Mouse (Mus musculus) adrenal gland (tissue): ENCODE results near the gene Capzb.

Experiments
- intact Hi-C: fragments of 180-260 bp; cut with DNase I; formaldehyde crosslinking; loops from one replicate; pipeline ENCODE4 v1.15.1; 2025

Capzb gene

GRCm38 (mm10) chr4:139233146-139233495 is 40.4 kb downstream of the Capzb start:
- intact Hi-C loops = loop anchor here (5.0 kb wide), 2 partner anchors 36 to 146 kb away; no protein-coding TSS in a partner anchor

- intact Hi-C loops = loop anchor here (5.0 kb wide), 2 partner anchors 37 to 147 kb away; no protein-coding TSS in a partner anchor
Measured at GRCm38 (mm10) chr4:139233755-139234254, 41.1 kb downstream of the Capzb start.

- intact Hi-C loops = loop anchor here (5.0 kb wide), 2 partner anchors 37 to 147 kb away; no protein-coding TSS in a partner anchor
Measured at GRCm38 (mm10) chr4:139234261-139234660, 41.6 kb downstream of the Capzb start.

- intact Hi-C loops = no loop called here
Measured at GRCm38 (mm10) chr4:139235556-139235955, 42.9 kb downstream of the Capzb start.

- intact Hi-C loops = no loop called here
Measured at GRCm38 (mm10) chr4:139238612-139239011, 45.9 kb downstream of the Capzb start.

GRCm38 (mm10) chr4:139240334-139240733 is 47.6 kb downstream of the Capzb start:
- intact Hi-C loops = no loop called here

- intact Hi-C loops = no loop called here
Measured at GRCm38 (mm10) chr4:139241678-139242606, 49.2 kb downstream of the Capzb start.

- intact Hi-C loops = no loop called here
Measured at GRCm38 (mm10) chr4:139242607-139242955, 49.9 kb downstream of the Capzb start.

GRCm38 (mm10) chr4:139244176-139244575 is 51.5 kb downstream of the Capzb start:
- intact Hi-C loops = no loop called here

GRCm38 (mm10) chr4:139244766-139245165 is 52.1 kb downstream of the Capzb start:
- intact Hi-C loops = no loop called here

- intact Hi-C loops = no loop called here
Measured at GRCm38 (mm10) chr4:139245534-139245933, 52.8 kb downstream of the Capzb start.

- intact Hi-C loops = no loop called here
Measured at GRCm38 (mm10) chr4:139246130-139246877, 53.6 kb downstream of the Capzb start.

GRCm38 (mm10) chr4:139247966-139248365 is 55.3 kb downstream of the Capzb start:
- intact Hi-C loops = no loop called here

GRCm38 (mm10) chr4:139248736-139249135 is 56.0 kb downstream of the Capzb start:
- intact Hi-C loops = no loop called here

- intact Hi-C loops = loop anchor here (5.0 kb wide), 1 partner anchor 163 kb away; no protein-coding TSS in a partner anchor
Measured at GRCm38 (mm10) chr4:139250043-139250442, 57.3 kb downstream of the Capzb start.

GRCm38 (mm10) chr4:139250886-139251285 is 58.2 kb downstream of the Capzb start:
- intact Hi-C loops = loop anchor here (5.0 kb wide), 1 partner anchor 164 kb away; no protein-coding TSS in a partner anchor

GRCm38 (mm10) chr4:139252051-139252760 is 59.5 kb downstream of the Capzb start:
- intact Hi-C loops = loop anchor here (5.0 kb wide), 1 partner anchor 165 kb away; no protein-coding TSS in a partner anchor

- intact Hi-C loops = loop anchor here (5.0 kb wide), 1 partner anchor 166 kb away; no protein-coding TSS in a partner anchor
Measured at GRCm38 (mm10) chr4:139253206-139253605, 60.5 kb downstream of the Capzb start.

GRCm38 (mm10) chr4:139256146-139256545 is 63.4 kb downstream of the Capzb start:
- intact Hi-C loops = no loop called here

GRCm38 (mm10) chr4:139256708-139257107 is 64.0 kb downstream of the Capzb start:
- intact Hi-C loops = no loop called here
